Mouse (Mus musculus) spleen, adult 2 months (tissue): Measurements from ENCODE around the gene Man2a1. TPM values are rescaled to one million over a fixed set of nuclear protein-coding genes. Genes with fewer than 3 reads are reported as not detected.

Source experiments
- DNase-seq, 2 experiments: peaks; one replicate each; pipeline versions ENCODE4 v3.0.0 to v3.0.0-alpha.2; 2012 to 2021; ENCODE audit warnings: low spot score in 2 of 2, low read depth in 1 of 2
- H3K27ac ChIP-seq: fragments of 200-500 bp; 2 replicates; pipeline ENCODE4 v1.5.1; 2012; ENCODE audit warnings: low read length, inconsistent platforms; ENCODE audit not compliant: insufficient read depth
- H3K27me3 ChIP-seq: fragments of 200-500 bp; 2 replicates; pipeline ENCODE4 v1.6.1; 2012; ENCODE audit warnings: mild to moderate bottlenecking, moderate library complexity, low read length, inconsistent platforms; ENCODE audit not compliant: control insufficient read depth, insufficient read depth
- H3K36me3 ChIP-seq: fragments of 200-500 bp; 2 replicates; pipeline ENCODE4 v1.6.1; 2012; ENCODE audit warnings: mild to moderate bottlenecking, low read length, inconsistent platforms; ENCODE audit not compliant: control insufficient read depth, insufficient read depth
- H3K4me1 ChIP-seq: fragments of 200-500 bp; 2 replicates; pipeline ENCODE4 v1.6.1; 2011; ENCODE audit warnings: inconsistent platforms; ENCODE audit not compliant: control insufficient read depth, insufficient read depth, insufficient read length
- H3K4me3 ChIP-seq: fragments of 200-500 bp; 2 replicates; pipeline ENCODE4 v1.5.1; 2011; ENCODE audit warnings: mild to moderate bottlenecking, inconsistent platforms; ENCODE audit not compliant: insufficient read depth, insufficient read length; ENCODE audit errors: extremely low read depth
- CTCF ChIP-seq: fragments of 200-500 bp; IDR thresholded peaks from 2 replicates; pipeline ENCODE4 v1.5.1; 2011; ENCODE audit warnings: mild to moderate bottlenecking, inconsistent platforms; ENCODE audit not compliant: insufficient read depth, insufficient read length, insufficient replicate concordance; ENCODE audit errors: extremely low read depth
- POLR2A ChIP-seq: fragments of 200-500 bp; IDR thresholded peaks from 2 replicates; pipeline ENCODE4 v1.6.1; 2011; ENCODE audit warnings: low read depth, low read length, inconsistent platforms
- WGBS: fragments of 180-500 bp; shearing (Covaris S2); methylation state at CpG from one replicate; pipeline ENCODE4 v1.1.7; 2018; 5-methylcytosine and 5-hydroxymethylcytosine counted together
- polyA plus RNA-seq: library from polyadenylated mRNA; depleted of rRNA; stranded (reverse); fragments of >200 nt; gene quantifications from 2 replicates; pipeline ENCODE4 v1.2.3, GENCODE M21; 2012

Man2a1 gene
- polyA plus RNA-seq, 1 experiment: 10.6 TPM

DNA sequence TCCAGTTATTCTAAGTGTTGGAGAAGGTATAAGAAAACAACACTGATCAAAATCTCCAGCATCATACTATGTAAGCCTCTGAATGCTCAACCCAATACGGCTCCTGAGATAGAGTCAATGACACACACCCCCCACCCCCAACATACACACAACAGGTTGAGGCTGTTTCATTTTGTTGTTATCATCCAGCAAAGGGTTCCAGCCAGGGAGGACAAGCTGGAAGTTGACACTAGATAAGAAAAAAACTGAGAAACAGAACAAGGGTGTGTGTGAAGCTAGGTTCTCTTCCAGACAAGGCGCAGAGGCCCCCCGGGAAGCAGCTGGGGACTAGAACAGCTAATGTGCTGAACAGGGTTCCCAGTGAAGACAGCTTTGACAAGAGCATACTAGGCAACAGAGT, 33.0 kb upstream of the Man2a1 start:
- no peak for DNase-seq
- H3K27ac ChIP-seq: no peak overlapping the region
- WGBS: 86% methylated on average over 3 of the region's 3 CpGs

GRCm38 (mm10) chr17:64573981-64574380, 26.6 kb upstream of the Man2a1 start:
- DNase-seq: no peak
- Histone ChIP-seq H3K4me3 (no peak overlapping the region), H3K27me3 (no peaks in the 10 kb centered on the region), H3K4me1 (0 out of 2 replicates have a peak, but pooled peaks cover 2% of the 10 kb centered on the region), H3K27ac (no peak overlapping the region), H3K36me3 (no peaks in the 10 kb centered on the region)
- TF ChIP-seq CTCF (no peak), POLR2A (no peak)
- 94% methylated on average over 9 of the region's 9 CpGs for WGBS

More for the DNA sequence above, 33.0 kb upstream of the Man2a1 start:
- no peaks in the 10 kb centered on the region for H3K4me1 ChIP-seq
- H3K27me3 ChIP-seq: no peaks in the 10 kb centered on the region
- no peak for TF ChIP-seq CTCF
- TF ChIP-seq POLR2A: no peak
- no peaks in the 10 kb centered on the region for H3K36me3 ChIP-seq
- no peak overlapping the region for H3K4me3 ChIP-seq

DNA sequence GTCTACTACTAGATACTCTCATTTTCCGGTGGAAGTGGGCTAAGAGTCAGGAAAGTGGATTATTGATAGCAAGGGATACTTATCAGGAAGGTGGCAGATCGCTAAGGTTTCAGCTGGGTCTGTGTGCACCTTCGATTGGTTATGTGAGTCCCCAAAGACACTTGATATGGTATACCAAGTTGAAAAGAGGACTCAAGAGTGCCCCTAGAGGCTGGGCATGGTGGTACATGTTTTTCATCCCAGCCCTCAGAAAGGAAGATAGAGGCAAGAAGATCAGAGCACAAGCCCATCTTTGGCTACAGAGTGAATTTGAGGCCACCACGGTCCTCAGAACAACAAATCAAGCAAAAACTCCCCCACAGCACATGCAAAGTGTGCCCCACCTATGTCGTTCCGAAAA, 25.3 kb upstream of the Man2a1 start:
- Histone ChIP-seq H3K27me3 (no peaks in the 10 kb centered on the region), H3K27ac (no peak overlapping the region), H3K4me3 (no peak overlapping the region; the same call in 1 of the 2 replicates), H3K36me3 (no peaks in the 10 kb centered on the region), H3K4me1 (peaks cover 9% of the 10 kb centered on the region)
- DNase-seq: peak; percentile 22 to 56
- no peak for TF ChIP-seq CTCF
- TF ChIP-seq POLR2A: no peak
- 82% methylated on average over 6 of the region's 6 CpGs for WGBS

GRCm38 (mm10) chr17:64577485-64577884, 23.1 kb upstream of the Man2a1 start:
- TF ChIP-seq CTCF (no peak), POLR2A (no peak)
- H3K27ac ChIP-seq: no peak overlapping the region

GRCm38 (mm10) chr17:64578346-64578745, 22.2 kb upstream of the Man2a1 start:
- no peaks in the 10 kb centered on the region for H3K27me3 ChIP-seq
- no peak for TF ChIP-seq POLR2A
- WGBS: 67% methylated on average over 4 of the region's 4 CpGs
- no peak for DNase-seq
- H3K36me3 ChIP-seq: no peaks in the 10 kb centered on the region
- no peak overlapping the region for H3K4me3 ChIP-seq
- peaks cover 9% of the 10 kb centered on the region for H3K4me1 ChIP-seq
- H3K27ac ChIP-seq: no peak overlapping the region

More at GRCm38 (mm10) chr17:64577485-64577884, 23.1 kb upstream of the Man2a1 start:
- H3K4me3 ChIP-seq: no peak overlapping the region
- no peaks in the 10 kb centered on the region for H3K36me3 ChIP-seq
- H3K27me3 ChIP-seq: no peaks in the 10 kb centered on the region
- H3K4me1 ChIP-seq: peaks cover 9% of the 10 kb centered on the region
- 79% methylated on average over 5 of the region's 5 CpGs for WGBS
- no peak for DNase-seq

- TF ChIP-seq POLR2A: no peak
- TF ChIP-seq CTCF: no peak
- peak overlapping the region; percentile 38; the same call in 1 of the 2 replicates for H3K27ac ChIP-seq
- H3K27me3 ChIP-seq: no peaks in the 10 kb centered on the region
- H3K4me3 ChIP-seq: peak overlapping the region; percentile 21
- WGBS: 9% methylated on average over 8 of the region's 8 CpGs
- no peaks in the 10 kb centered on the region for H3K36me3 ChIP-seq
- peak; percentile 73 to 82 for DNase-seq
- peaks cover 9% of the 10 kb centered on the region for H3K4me1 ChIP-seq
These were observed 20.8 kb upstream of the Man2a1 start for GRCm38 (mm10) chr17:64579696-64580095.

DNA sequence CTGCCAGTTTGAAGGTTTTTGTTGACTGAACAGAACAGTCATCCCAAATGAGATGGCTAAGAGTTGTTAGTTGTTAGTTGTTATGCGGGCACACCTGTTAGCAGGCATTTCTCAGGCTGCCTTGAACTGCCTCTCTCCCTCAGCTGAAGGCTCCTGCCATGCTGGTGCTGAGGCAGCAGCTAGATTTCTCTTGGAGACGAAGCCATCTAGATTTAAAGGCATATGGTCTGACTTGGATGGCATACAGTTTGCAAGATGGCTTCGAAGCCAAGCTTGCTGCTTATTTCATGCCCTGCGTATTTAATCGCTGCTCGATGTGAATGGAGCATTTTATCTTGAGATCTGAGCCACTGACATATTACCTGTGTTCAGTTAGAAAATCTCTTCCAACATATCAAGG, 19.4 kb upstream of the Man2a1 start:
- no peak overlapping the region for H3K27ac ChIP-seq
- WGBS: 94% methylated on average over 6 of the region's 6 CpGs
- TF ChIP-seq CTCF (no peak), POLR2A (no peak)
- no peaks in the 10 kb centered on the region for H3K36me3 ChIP-seq
- H3K4me1 ChIP-seq: peaks cover 9% of the 10 kb centered on the region
- H3K27me3 ChIP-seq: no peaks in the 10 kb centered on the region; the same call in 1 of the 2 replicates
- no peak overlapping the region for H3K4me3 ChIP-seq
- DNase-seq: no peak
